Mouse (Mus musculus): ENCODE data around the gene D10Wsu102e. TPM values are rescaled to one million over a fixed set of nuclear protein-coding genes. Genes with fewer than 3 reads are reported as not detected.

Gene D10Wsu102e
- polyA plus RNA-seq, 1 experiment, result 0.01 TPM

- H3K9me3 ChIP-seq (ENCODE audit: control insufficient read depth, low read length), result no peaks in the 10 kb centered on the region
- no peaks in the 10 kb centered on the region for H3K27me3 ChIP-seq (ENCODE audit: control insufficient read depth)
- no peaks in the 10 kb centered on the region for H3K36me3 ChIP-seq (ENCODE audit: control insufficient read depth)
- no peaks in the 10 kb centered on the region for H3K4me1 ChIP-seq (ENCODE audit: control insufficient read depth)
- no peak for TF ChIP-seq GATA1 (IDR thresholded peaks at IDR 0.05; ENCODE audit: low read length)
- no peak overlapping the region for H3K4me3 ChIP-seq (replicated peaks)
Measured at GRCm38 (mm10) chr10:83326648-83327285, 33.3 kb upstream of the D10Wsu102e start.

GRCm38 (mm10) chr10:83328791-83329190 is 31.2 kb upstream of the D10Wsu102e start:
- Histone ChIP-seq H3K9me3 (ENCODE audit: control insufficient read depth, low read length) (no peaks in the 10 kb centered on the region), H3K4me3 (replicated peaks) (no peak overlapping the region), H3K27me3 (ENCODE audit: control insufficient read depth) (peaks cover 4% of the 10 kb centered on the region), H3K36me3 (ENCODE audit: control insufficient read depth) (no peaks in the 10 kb centered on the region), H3K4me1 (ENCODE audit: control insufficient read depth) (no peaks in the 10 kb centered on the region)
- TF ChIP-seq GATA1 (IDR thresholded peaks at IDR 0.05; ENCODE audit: low read length) (no peak), TAL1 (IDR thresholded peaks at IDR 0.05; ENCODE audit: low read length) (no peak)

- Histone ChIP-seq H3K36me3 (ENCODE audit: control insufficient read depth) (no peaks in the 10 kb centered on the region), H3K9me3 (ENCODE audit: control insufficient read depth, low read length) (no peaks in the 10 kb centered on the region), H3K27me3 (ENCODE audit: control insufficient read depth) (peaks cover 19% of the 10 kb centered on the region), H3K4me1 (ENCODE audit: control insufficient read depth) (no peaks in the 10 kb centered on the region), H3K4me3 (replicated peaks) (no peak overlapping the region)
- TF ChIP-seq GATA1 (IDR thresholded peaks at IDR 0.05; ENCODE audit: low read length) (no peak), TAL1 (IDR thresholded peaks at IDR 0.05; ENCODE audit: low read length) (no peak)
Measured at GRCm38 (mm10) chr10:83330336-83330735, 29.7 kb upstream of the D10Wsu102e start.

- no peak for TF ChIP-seq TAL1 (IDR thresholded peaks at IDR 0.05; ENCODE audit: low read length)
- no peak for TF ChIP-seq GATA1 (IDR thresholded peaks at IDR 0.05; ENCODE audit: low read length)
- no peak overlapping the region for H3K4me3 ChIP-seq (replicated peaks)
- no peaks in the 10 kb centered on the region for H3K36me3 ChIP-seq (ENCODE audit: control insufficient read depth)
- no peaks in the 10 kb centered on the region for H3K4me1 ChIP-seq (ENCODE audit: control insufficient read depth)
- H3K9me3 ChIP-seq (ENCODE audit: control insufficient read depth, low read length), result no peaks in the 10 kb centered on the region
- peaks cover 33% of the 10 kb centered on the region for H3K27me3 ChIP-seq (ENCODE audit: control insufficient read depth)
Measured at GRCm38 (mm10) chr10:83331811-83332210, 28.2 kb upstream of the D10Wsu102e start.

GRCm38 (mm10) chr10:83332581-83332980 is 27.4 kb upstream of the D10Wsu102e start:
- Histone ChIP-seq H3K4me1 (ENCODE audit: control insufficient read depth) (peaks cover 2% of the 10 kb centered on the region; the same call in 1 of the 2 replicates), H3K27me3 (ENCODE audit: control insufficient read depth) (peaks cover 41% of the 10 kb centered on the region), H3K36me3 (ENCODE audit: control insufficient read depth) (no peaks in the 10 kb centered on the region), H3K4me3 (replicated peaks) (no peak overlapping the region), H3K9me3 (ENCODE audit: control insufficient read depth, low read length) (no peaks in the 10 kb centered on the region; the same call in 1 of the 2 replicates)
- no peak for TF ChIP-seq TAL1 (IDR thresholded peaks at IDR 0.05; ENCODE audit: low read length)
- TF ChIP-seq GATA1 (IDR thresholded peaks at IDR 0.05; ENCODE audit: low read length), result no peak

GRCm38 (mm10) chr10:83336336-83336735 is 23.7 kb upstream of the D10Wsu102e start:
- Histone ChIP-seq H3K4me3 (replicated peaks) (no peak overlapping the region), H3K9me3 (ENCODE audit: control insufficient read depth, low read length) (no peaks in the 10 kb centered on the region; the same call in 1 of the 2 replicates), H3K36me3 (ENCODE audit: control insufficient read depth) (no peaks in the 10 kb centered on the region), H3K4me1 (ENCODE audit: control insufficient read depth) (peaks cover 4% of the 10 kb centered on the region; the same call in 1 of the 2 replicates), H3K27me3 (ENCODE audit: control insufficient read depth) (peaks cover 68% of the 10 kb centered on the region)
- TF ChIP-seq GATA1 (IDR thresholded peaks at IDR 0.05; ENCODE audit: low read length) (no peak), TAL1 (IDR thresholded peaks at IDR 0.05; ENCODE audit: low read length) (no peak)

- Histone ChIP-seq H3K9me3 (ENCODE audit: control insufficient read depth, low read length) (no peaks in the 10 kb centered on the region; the same call in 1 of the 2 replicates), H3K27me3 (ENCODE audit: control insufficient read depth) (peaks cover 71% of the 10 kb centered on the region), H3K4me3 (replicated peaks) (peak within 1 kb of the TSS; percentile 24)
Measured at GRCm38 (mm10) chr10:83337159-83337951, 22.7 kb upstream of the D10Wsu102e start, which contains the start of gene Slc41a2. Slc41a2 (minus strand) TSS chr10:83337882.

GRCm38 (mm10) chr10:83337971-83338598 is 21.9 kb upstream of the D10Wsu102e start:
- no peaks in the 10 kb centered on the region for H3K36me3 ChIP-seq (ENCODE audit: control insufficient read depth)
- no peak overlapping the region for H3K4me3 ChIP-seq (replicated peaks)
- H3K9me3 ChIP-seq (ENCODE audit: control insufficient read depth, low read length), result no peaks in the 10 kb centered on the region; the same call in 1 of the 2 replicates
- H3K4me1 ChIP-seq (ENCODE audit: control insufficient read depth), result peaks cover 4% of the 10 kb centered on the region; the same call in 1 of the 2 replicates
- TF ChIP-seq TAL1 (IDR thresholded peaks at IDR 0.05; ENCODE audit: low read length) (no peak; the same call in 2 of the 3 replicates), GATA1 (IDR thresholded peaks at IDR 0.05; ENCODE audit: low read length) (no peak)
- H3K27me3 ChIP-seq (ENCODE audit: control insufficient read depth), result peaks cover 70% of the 10 kb centered on the region

More at GRCm38 (mm10) chr10:83337159-83337951, 22.7 kb upstream of the D10Wsu102e start, which contains the start of gene Slc41a2:
- TF ChIP-seq GATA1 (IDR thresholded peaks at IDR 0.05; ENCODE audit: low read length) (no peak), TAL1 (IDR thresholded peaks at IDR 0.05; ENCODE audit: low read length) (no peak)
- no peaks in the 10 kb centered on the region for H3K36me3 ChIP-seq (ENCODE audit: control insufficient read depth)
- H3K4me1 ChIP-seq (ENCODE audit: control insufficient read depth), result peaks cover 4% of the 10 kb centered on the region; the same call in 1 of the 2 replicates
